Mouse (Mus musculus) intestine, postnatal 0 days (tissue): ENCODE results near the gene Tle4. TPM values are rescaled to one million over a fixed set of nuclear protein-coding genes. Genes with fewer than 3 reads are reported as not detected.
A peak's percentile ranks its signal among the peaks of the same experiment; 100 is the strongest.

Source experiments
- ATAC-seq: fragments of 200-750 bp; cut with Nextera tagmentation; 2 replicates; pipeline ENCODE4 v1.8.0; 2017; ENCODE audit warnings: mild to moderate bottlenecking, moderate TSS enrichment, moderate library complexity
- H3K27ac ChIP-seq: fragments of 300-500 bp; sonication (generic); 2 replicates; pipeline ENCODE4 v1.5.1; 2014; ENCODE audit warnings: mild to moderate bottlenecking, low read depth, low read length, moderate library complexity
- H3K27me3 ChIP-seq: fragments of 300-500 bp; sonication (generic); replicated peaks from 2 replicates; pipeline ENCODE4 v1.6.1; 2014; ENCODE audit warnings: low read length, mixed read lengths; ENCODE audit not compliant: control insufficient read depth, insufficient read depth
- H3K36me3 ChIP-seq: fragments of 300-500 bp; sonication (generic); 2 replicates; pipeline ENCODE4 v1.6.1; 2014; ENCODE audit warnings: mild to moderate bottlenecking, moderate library complexity; ENCODE audit not compliant: control insufficient read depth, insufficient read depth
- H3K4me1 ChIP-seq: fragments of 300-500 bp; sonication (generic); replicated peaks from 2 replicates; pipeline ENCODE4 v1.6.1; 2014; ENCODE audit warnings: antibody characterized with exemption, low read length, mixed read lengths; ENCODE audit not compliant: control insufficient read depth, insufficient read depth
- H3K4me2 ChIP-seq: fragments of 300-500 bp; sonication (generic); replicated peaks from 2 replicates; pipeline ENCODE4 v1.6.1; 2014; ENCODE audit warnings: low read depth, mild to moderate bottlenecking, moderate library complexity
- H3K4me3 ChIP-seq: fragments of 300-500 bp; sonication (generic); 2 replicates; pipeline ENCODE4 v1.5.1; 2014; ENCODE audit warnings: low read depth, low read length
- H3K9ac ChIP-seq: fragments of 300-500 bp; sonication (generic); 2 replicates; pipeline ENCODE4 v1.6.1; 2014; ENCODE audit warnings: mild to moderate bottlenecking, low read depth, low read length
- H3K9me3 ChIP-seq: fragments of 300-500 bp; sonication (generic); 2 replicates; pipeline ENCODE4 v1.6.1; 2016; ENCODE audit warnings: mixed run types; ENCODE audit not compliant: control insufficient read depth
- CTCF ChIP-seq: sonication (generic); IDR thresholded peaks from 2 replicates; pipeline ENCODE4 v1.5.1; 2016; ENCODE audit warnings: low read depth, mild to moderate bottlenecking, control low read depth, antibody characterized with exemption, moderate library complexity
- WGBS: fragments of 180-500 bp; shearing (Covaris S2); extraction: QIAGEN DNeasy Blood & Tissue Kit; methylation state at CpG from one replicate; pipeline ENCODE4 v1.1.7; 2014; 5-methylcytosine and 5-hydroxymethylcytosine counted together
- polyA plus RNA-seq: library from polyadenylated mRNA; unstranded; fragments of >200 nt; fragmentation: Nextera tagmentation; extraction: Ambion mirVana; gene quantifications from 2 replicates; pipeline ENCODE4 v1.2.1, GENCODE M21; 2015

Gene Tle4
- polyA plus RNA-seq, 1 experiment from 2014 or later: 18.5 TPM

DNA sequence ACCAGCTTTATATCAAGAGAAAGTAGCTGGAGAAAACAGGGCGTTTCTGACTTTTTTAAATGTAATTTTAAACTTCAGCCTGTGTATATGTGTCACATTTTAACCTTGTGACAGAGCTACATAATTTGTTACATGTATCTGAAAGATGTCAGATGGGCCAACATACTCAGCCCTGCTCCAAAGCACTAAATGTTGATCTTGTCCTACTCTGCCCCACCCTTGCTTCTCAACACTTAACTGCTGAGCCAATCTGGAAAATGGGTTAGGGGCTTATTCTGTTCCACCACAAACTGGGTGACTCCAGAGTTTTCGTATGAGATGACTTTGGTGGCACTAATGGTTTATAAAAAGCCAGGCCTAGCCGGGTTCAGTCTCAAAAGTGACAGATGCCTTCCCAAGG lies 2.5 kb upstream of the Tle4 start:
- TF ChIP-seq CTCF: no peak
- no peak overlapping the region for H3K27ac ChIP-seq
- 0 out of 2 replicates have a peak, but pooled peaks cover 4% of the 10 kb centered on the region for H3K27me3 ChIP-seq
- no peak overlapping the region for H3K4me3 ChIP-seq
- H3K4me1 ChIP-seq: 0 out of 2 replicates have a peak, but pooled peaks cover 4% of the 10 kb centered on the region
- no peak for ATAC-seq
- 90% methylated on average over 3 of the region's 3 CpGs for WGBS
- H3K9me3 ChIP-seq: no peaks in the 10 kb centered on the region
- no peak overlapping the region for H3K4me2 ChIP-seq
- H3K9ac ChIP-seq: no peak overlapping the region
- H3K36me3 ChIP-seq: no peaks in the 10 kb centered on the region

DNA sequence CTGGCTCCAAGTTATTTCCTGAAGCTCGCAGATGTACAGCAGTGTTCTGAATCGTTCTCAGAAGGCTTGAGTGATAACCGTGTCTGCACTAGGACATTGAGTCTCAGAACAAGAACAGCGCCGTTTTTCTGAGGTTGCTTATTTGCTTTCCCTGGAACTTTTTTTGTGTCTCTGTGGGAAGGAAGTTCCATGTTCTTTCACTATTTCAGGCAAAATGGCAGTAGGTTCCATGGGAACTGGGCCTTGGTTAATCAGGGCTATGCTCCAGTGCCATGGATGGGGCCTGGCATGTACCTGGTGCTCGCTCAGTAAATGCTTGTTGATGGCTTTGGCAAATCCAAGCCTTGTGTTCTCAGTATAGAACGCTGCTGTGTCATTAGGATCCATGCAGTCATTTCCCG lies 2.0 kb upstream of the Tle4 start:
- no peak overlapping the region for H3K9ac ChIP-seq
- ATAC-seq: no peak
- WGBS: 70% methylated on average over 8 of the region's 8 CpGs
- H3K27ac ChIP-seq: no peak overlapping the region
- H3K9me3 ChIP-seq: no peaks in the 10 kb centered on the region
- no peaks in the 10 kb centered on the region for H3K36me3 ChIP-seq
- no peak for TF ChIP-seq CTCF
- H3K4me2 ChIP-seq: no peak overlapping the region
- 0 out of 2 replicates have a peak, but pooled peaks cover 4% of the 10 kb centered on the region for H3K27me3 ChIP-seq
- H3K4me3 ChIP-seq: no peak overlapping the region
- 0 out of 2 replicates have a peak, but pooled peaks cover 4% of the 10 kb centered on the region for H3K4me1 ChIP-seq

DNA sequence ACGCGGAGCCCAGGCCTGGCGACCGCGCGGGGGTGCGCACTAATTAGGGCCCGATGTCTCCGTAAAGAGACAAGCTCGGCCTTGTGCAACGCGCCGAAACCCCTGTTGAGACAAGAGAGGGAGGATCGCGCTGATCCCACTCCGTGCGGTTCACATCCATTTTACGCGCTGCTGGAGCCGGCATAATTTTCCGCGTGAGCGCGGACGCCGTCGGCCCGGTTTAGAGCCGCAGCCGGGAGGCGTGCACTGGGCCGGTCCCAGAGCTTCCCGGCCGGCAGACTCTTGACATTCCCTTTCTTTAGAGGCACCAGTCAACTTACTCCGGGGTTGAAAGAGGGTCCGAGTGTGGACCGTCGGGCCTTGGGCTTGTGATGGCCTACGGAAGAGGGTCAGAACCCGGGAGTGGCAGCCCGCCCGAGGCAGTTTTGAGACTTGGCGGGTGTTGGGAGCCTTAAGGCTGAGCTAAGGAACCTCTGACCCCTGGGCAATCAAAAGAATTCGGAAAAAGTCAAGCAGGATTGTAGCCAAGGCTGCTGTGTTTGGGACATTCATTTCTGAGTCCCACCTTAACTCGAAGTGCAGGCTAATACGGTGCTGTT lies 938 bp upstream of the Tle4 start:
- Histone ChIP-seq H3K36me3 (no peaks in the 10 kb centered on the region), H3K4me2 (peak overlapping the region; percentile 83), H3K4me1 (0 out of 2 replicates have a peak, but pooled peaks cover 4% of the 10 kb centered on the region), H3K9me3 (no peaks in the 10 kb centered on the region), H3K4me3 (peak overlapping the region; percentile 57), H3K27me3 (no peaks in the 10 kb centered on the region), H3K9ac (peak overlapping the region; percentile 63), H3K27ac (peak overlapping the region; percentile 73)
- ATAC-seq: peak; percentile 14
- no peak for TF ChIP-seq CTCF
- WGBS: 1% methylated on average over 46 of the region's 46 CpGs

DNA sequence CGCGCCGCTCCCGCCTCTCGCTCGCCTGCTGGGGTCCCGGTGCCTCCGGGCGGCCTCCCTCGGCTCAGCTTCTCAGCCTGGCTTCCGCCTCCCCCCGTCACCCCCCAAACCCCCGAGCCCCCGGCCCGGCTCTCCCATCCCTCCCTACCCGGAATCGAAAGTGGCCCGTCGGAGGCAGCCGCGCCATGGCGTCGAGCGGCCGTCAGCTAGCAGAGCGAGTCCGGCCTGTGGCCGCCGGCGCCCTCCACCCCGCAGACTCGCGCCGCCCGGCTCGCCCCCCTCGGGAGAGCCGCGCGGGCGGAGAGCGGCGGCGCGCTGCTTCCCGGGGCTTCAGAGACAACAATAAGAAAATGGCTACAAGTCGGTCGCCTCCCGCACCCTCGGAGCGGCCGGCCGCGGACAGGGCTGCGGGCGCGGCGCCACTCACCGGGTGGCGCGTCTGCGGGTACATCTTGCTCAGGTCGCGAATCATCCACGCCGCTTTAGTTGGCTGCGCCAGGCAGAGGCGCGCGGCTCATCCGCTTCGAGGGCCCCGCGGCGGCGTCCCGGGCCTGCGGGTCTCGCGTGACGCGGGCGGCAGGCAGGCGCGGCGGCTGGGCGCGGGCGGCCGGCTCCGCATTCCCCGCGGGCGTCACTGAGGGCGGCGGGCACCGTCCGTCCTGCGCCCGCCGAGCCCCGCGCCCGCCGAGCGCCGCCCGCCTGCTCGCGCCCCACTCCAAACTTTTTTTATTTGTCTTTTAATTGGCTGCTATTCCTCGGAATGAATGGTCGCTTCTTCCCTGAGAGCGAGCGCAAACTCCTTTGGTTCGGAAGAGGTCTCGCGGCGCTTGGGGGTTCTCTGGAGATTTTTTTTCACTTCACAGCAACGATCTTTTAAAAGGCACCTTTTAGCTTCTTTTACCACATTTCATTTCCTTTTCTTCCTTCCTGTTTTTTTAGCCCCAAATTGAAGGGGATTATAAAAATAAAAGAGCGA lies 622 bp downstream of the Tle4 start:
- Histone ChIP-seq H3K27ac (peak overlapping the region; percentile 98), H3K27me3 (no peaks in the 10 kb centered on the region), H3K4me3 (peak overlapping the region; percentile 88), H3K36me3 (peaks cover 8% of the 10 kb centered on the region), H3K9ac (peak overlapping the region; percentile 96), H3K4me2 (peak overlapping the region; percentile 64), H3K4me1 (0 out of 2 replicates have a peak, but pooled peaks cover 4% of the 10 kb centered on the region), H3K9me3 (no peaks in the 10 kb centered on the region)
- TF ChIP-seq CTCF: no peak
- under 1% methylated on average over 108 of the region's 120 CpGs for WGBS
- ATAC-seq: no peak

DNA sequence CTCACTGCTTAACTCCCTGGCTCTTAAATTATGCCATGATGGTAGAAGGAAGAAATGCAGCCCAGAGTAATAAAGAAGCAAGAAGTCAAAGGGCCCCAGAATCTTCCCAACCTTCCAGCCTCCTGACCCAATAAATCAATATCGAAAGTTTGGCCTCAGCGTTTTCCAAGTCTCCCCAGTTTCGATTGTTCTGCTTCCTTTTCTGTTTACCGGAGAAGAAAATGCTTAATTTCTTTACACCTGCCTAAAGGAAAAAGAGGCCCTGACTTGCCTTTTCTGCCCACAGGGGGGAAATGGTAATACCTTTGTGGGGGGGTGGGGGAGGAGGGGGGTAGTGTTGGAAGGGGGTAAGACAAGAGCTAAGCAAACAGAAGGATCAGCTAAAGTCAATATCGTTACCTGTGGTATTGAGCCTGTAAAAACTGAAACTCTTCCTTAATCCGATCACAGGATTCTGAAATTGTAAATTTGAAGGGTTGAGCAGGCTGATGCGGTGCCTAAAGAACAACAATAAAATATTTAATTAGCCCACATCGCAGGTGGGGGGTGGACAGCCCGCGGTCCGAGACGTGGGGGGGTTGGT lies 1.4 kb downstream of the Tle4 start:
- peak overlapping the region; percentile 98 for H3K27ac ChIP-seq
- 1% methylated on average over 12 of the region's 12 CpGs for WGBS
- no peak for ATAC-seq

More for the DNA sequence above, 1.4 kb downstream of the Tle4 start:
- Histone ChIP-seq H3K9ac (peak overlapping the region; percentile 96), H3K36me3 (peaks cover 13% of the 10 kb centered on the region), H3K27me3 (no peaks in the 10 kb centered on the region), H3K9me3 (no peaks in the 10 kb centered on the region), H3K4me1 (0 out of 2 replicates have a peak, but pooled peaks cover 4% of the 10 kb centered on the region), H3K4me2 (peak overlapping the region; percentile 64), H3K4me3 (peak overlapping the region; percentile 88)
- no peak for TF ChIP-seq CTCF
